Mouse (Mus musculus): ENCODE data around the gene Etnk2.

DNA sequence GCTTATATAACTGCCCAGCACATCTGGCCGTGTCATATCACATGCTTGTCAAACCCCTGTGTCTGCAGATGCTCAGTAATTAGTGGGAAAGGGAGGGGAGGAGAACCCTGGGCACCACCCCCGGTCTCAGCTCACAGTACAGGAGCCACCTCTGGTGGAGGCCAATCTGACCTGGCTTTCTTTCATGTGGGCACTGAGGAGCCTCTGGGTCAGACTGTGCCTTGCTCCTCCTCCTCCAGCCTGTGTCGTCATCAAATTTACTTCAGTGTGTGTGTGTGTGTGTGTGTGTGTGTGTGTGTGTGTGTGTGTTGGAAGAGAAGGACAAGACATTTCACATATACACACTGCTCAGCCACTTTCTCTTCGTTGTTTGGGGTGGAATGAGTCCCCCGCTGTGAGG, 40.0 kb upstream of the Etnk2 start:
- TF ChIP-seq CTCF (IDR thresholded peaks at IDR 0.05; ENCODE audit: borderline replicate concordance, insufficient read depth, low read depth, low read length): no peak
- TF ChIP-seq POLR2A (IDR thresholded peaks at IDR 0.05; ENCODE audit: borderline replicate concordance, insufficient read depth, low read length): no peak

Measured in cerebellum, adult 2 months (tissue).